Mouse (Mus musculus) kidney, adult 8-10 months (tissue): Measurements from ENCODE around the gene Lrrc4c.

Experiments used
- DNase-seq, 2 experiments: peaks; one replicate each; pipeline ENCODE4 v3.0.0; 2022

Lrrc4c gene

DNA sequence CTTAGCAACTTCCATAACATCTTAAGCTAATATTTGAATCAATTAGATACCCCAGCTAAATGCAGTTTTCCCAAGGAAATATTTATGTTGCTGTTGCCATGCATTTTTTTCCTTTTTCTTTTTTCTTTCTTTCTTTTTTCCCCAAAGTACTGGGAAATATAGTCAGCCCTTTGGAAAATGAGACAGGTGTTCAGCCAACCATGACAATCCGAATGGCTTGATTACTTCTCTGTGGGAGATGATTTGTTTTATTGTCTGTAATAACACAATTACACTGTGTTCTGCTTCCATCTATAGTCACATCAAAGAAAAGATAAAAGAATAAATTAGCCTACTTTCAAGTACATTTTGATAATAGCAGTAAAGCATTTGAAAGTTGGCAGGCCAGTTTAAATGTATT is 1334.7 kb downstream of the Lrrc4c start:
- DNase-seq, result no peak
